Mouse (Mus musculus) embryo, embryonic 10.5 days (tissue): ENCODE measurements at regions not wholly inside any gene's neighbourhood (a gene's known extent, or its start where the extent isn't known, plus 50 kb on each side); places are given as distances from the start of the nearest gene placed in this dataset.

Experiments
- DNase-seq: peaks from one replicate; pipeline ENCODE4 v3.0.0-alpha.2; 2015; ENCODE audit warnings: low spot score

GRCm38 (mm10) chr3:144324974-144325373, 120.0 kb upstream of the Lmo4 start:
- DNase-seq = no peak

GRCm38 (mm10) chr3:144323524-144323923, 118.5 kb upstream of the Lmo4 start:
- DNase-seq = no peak

- no peak for DNase-seq
Observed at GRCm38 (mm10) chr3:144319468-144320205, 114.6 kb upstream of the Lmo4 start.

GRCm38 (mm10) chr3:144318761-144319467, 113.9 kb upstream of the Lmo4 start:
- DNase-seq = no peak

- DNase-seq = no peak
Observed at GRCm38 (mm10) chr3:144310748-144311147, 105.7 kb upstream of the Lmo4 start.

GRCm38 (mm10) chr3:144308616-144309015, 103.6 kb upstream of the Lmo4 start:
- DNase-seq = no peak

GRCm38 (mm10) chr3:144307557-144307956, 102.5 kb upstream of the Lmo4 start:
- no peak for DNase-seq

- no peak for DNase-seq
Observed at GRCm38 (mm10) chr3:144305456-144305855, 100.4 kb upstream of the Lmo4 start.

- no peak for DNase-seq
Observed at GRCm38 (mm10) chr3:144304924-144305323, 99.9 kb upstream of the Lmo4 start.

- DNase-seq = no peak
Observed at GRCm38 (mm10) chr3:144302626-144303025, 97.6 kb upstream of the Lmo4 start.

- DNase-seq = no peak
Observed at GRCm38 (mm10) chr3:144301068-144301467, 96.0 kb upstream of the Lmo4 start.

- DNase-seq = no peak
Observed at GRCm38 (mm10) chr3:144299239-144299638, 94.2 kb upstream of the Lmo4 start.

- no peak for DNase-seq
Observed at GRCm38 (mm10) chr3:144289489-144289888, 84.5 kb upstream of the Lmo4 start.

- no peak for DNase-seq
Observed at GRCm38 (mm10) chr3:144286100-144286499, 81.1 kb upstream of the Lmo4 start.

- no peak for DNase-seq
Observed at GRCm38 (mm10) chr3:144284326-144284725, 79.3 kb upstream of the Lmo4 start.

GRCm38 (mm10) chr3:144273115-144273514, 68.1 kb upstream of the Lmo4 start:
- DNase-seq = no peak

GRCm38 (mm10) chr3:144270206-144270605, 65.2 kb upstream of the Lmo4 start:
- DNase-seq = no peak

GRCm38 (mm10) chr3:144264554-144264953, 59.5 kb upstream of the Lmo4 start:
- DNase-seq = no peak

- no peak for DNase-seq
Observed at GRCm38 (mm10) chr3:144260886-144261285, 55.9 kb upstream of the Lmo4 start.

- DNase-seq = no peak
Observed at GRCm38 (mm10) chr3:144257714-144258517, 52.9 kb upstream of the Lmo4 start.

- no peak for DNase-seq
Observed at GRCm38 (mm10) chr3:144257196-144257595, 52.2 kb upstream of the Lmo4 start.
